Mouse (Mus musculus): ENCODE data around the gene Crocc.

Crocc gene

GRCm38 (mm10) chr4:141060426-141061301, at the start of gene Crocc:
Crocc (minus strand) TSS chr4:141060550.
- in situ Hi-C loops (cut with MboI, MseI) = loop anchor here (5.0 kb wide), 1 partner anchor 98 kb away; the partner anchor contains the start of gene Sdhb

DNA sequence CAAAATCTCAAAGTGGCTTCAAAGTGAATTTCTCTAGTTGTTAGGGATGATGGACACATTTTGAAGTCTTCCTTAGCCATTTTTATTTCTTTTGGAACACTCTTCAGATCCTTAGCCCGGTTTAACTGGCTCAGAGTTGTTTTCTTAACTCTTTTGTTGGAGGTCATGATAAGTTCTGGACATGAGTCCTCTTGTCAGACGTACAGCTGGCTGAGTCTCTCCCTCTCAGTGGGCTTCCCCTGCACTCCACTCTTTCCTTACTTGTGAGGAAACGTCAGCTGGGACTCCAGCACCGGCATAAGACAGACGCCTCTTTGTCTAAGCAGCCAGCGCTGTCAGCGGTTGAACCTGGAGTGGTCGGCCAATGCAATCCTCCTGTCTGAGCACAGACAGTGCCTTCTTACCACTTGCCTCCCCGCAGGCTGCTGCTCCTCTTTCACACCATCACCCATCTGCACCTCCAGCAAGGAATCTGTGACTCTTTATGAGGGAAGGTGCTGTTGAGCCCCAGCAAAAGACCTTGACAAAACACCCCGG, 47.9 kb upstream of the Crocc start:
- in situ Hi-C loops (cut with MboI, MseI) = no loop called here

GRCm38 (mm10) chr4:141106526-141107183, 46.3 kb upstream of the Crocc start:
- in situ Hi-C loops (cut with MboI, MseI) = no loop called here

- in situ Hi-C loops (cut with MboI, MseI) = no loop called here
Observed at GRCm38 (mm10) chr4:141101855-141102254, 41.5 kb upstream of the Crocc start.

- in situ Hi-C loops (cut with MboI, MseI) = no loop called here
Observed at GRCm38 (mm10) chr4:141101291-141101690, 40.9 kb upstream of the Crocc start.

DNA sequence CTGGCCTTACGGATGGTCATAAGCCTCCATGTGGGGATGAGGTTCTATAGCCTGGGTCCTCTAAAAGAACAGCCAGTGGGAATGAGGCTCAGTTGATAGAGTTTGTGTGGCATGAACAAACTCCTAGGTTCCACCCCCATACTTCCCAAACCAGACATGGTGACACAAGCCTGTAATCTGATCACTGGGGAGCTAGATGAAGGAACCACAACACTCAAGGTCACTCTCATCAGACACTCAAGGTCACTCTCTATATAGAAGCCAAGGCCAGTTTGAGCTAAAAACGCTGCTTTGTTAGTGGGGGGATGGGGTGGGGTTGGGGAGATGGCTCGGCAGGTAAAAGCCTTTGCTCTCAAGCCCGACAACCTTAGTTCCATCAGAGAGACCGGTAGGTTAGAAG, 39.6 kb upstream of the Crocc start:
- in situ Hi-C loops (cut with MboI, MseI) = no loop called here

GRCm38 (mm10) chr4:141098935-141099334, 38.6 kb upstream of the Crocc start:
- in situ Hi-C loops (cut with MboI, MseI) = no loop called here

DNA sequence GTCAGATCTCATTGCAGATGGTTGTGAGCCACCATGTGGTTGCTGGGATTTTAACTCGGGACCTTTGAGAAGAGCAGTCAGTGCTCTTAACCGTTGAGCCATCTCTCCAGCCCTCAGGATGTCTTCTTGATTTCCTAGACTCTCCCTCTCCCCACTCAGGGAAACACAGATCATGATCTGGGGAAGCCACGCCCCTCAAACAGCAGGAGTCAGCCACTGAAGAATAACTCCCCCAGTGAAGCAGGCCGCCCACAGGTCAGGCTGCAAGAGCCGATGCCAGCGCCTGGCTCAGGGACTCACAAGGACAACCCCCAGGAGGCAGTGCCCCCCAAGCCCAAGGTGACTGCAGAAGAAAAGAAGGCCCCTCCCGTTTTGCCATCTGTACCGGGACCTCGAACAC, 36.4 kb upstream of the Crocc start:
- in situ Hi-C loops (cut with MboI, MseI) = no loop called here

DNA sequence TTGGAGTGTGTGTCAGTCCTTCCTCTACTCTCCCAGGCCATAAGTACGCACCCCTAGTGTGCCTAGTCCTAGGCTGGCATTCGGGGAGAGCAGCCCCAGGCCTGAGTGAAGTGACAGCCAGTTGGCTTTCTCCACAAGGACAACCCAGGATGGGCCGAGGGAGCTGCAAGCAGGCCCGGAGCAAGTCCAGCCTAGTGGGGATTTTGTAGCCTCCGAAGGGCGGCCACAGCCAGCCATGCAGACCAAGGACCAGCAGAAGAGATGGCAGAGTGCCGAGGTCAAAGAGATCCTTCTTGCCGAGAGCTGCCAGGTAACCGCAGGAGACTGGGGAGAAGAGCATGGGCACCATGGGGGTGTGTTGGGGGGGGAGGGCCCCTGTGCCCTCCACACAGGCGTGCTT, 34.7 kb upstream of the Crocc start:
- in situ Hi-C loops (cut with MboI, MseI) = no loop called here

- in situ Hi-C loops (cut with MboI, MseI) = no loop called here
Observed at GRCm38 (mm10) chr4:141088714-141089113, 28.4 kb upstream of the Crocc start.

- in situ Hi-C loops (cut with MboI, MseI) = no loop called here
Observed at GRCm38 (mm10) chr4:141088033-141088432, 27.7 kb upstream of the Crocc start, which contains the start of gene Spata21. Spata21 (plus strand) TSS chr4:141088333.

DNA sequence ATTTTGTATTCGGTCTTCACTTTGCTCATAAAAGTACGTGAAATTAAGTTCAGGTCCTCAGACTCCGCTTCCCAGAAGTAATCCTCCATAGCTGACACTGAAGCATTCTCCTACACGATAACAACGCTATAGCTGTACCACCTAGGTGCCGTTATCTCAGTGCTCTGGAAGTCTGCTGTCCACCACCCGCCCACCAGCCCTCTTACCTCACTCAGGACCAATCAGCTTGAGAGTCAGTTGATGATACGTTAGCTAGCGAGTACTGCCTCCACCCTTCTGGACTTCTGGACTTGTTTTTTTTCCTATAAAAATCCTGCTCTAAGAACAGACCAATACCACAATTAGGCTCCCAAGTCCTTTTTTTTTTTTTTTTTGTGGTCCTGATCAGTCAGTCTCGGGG, 26.5 kb upstream of the Crocc start:
- in situ Hi-C loops (cut with MboI, MseI) = no loop called here

DNA sequence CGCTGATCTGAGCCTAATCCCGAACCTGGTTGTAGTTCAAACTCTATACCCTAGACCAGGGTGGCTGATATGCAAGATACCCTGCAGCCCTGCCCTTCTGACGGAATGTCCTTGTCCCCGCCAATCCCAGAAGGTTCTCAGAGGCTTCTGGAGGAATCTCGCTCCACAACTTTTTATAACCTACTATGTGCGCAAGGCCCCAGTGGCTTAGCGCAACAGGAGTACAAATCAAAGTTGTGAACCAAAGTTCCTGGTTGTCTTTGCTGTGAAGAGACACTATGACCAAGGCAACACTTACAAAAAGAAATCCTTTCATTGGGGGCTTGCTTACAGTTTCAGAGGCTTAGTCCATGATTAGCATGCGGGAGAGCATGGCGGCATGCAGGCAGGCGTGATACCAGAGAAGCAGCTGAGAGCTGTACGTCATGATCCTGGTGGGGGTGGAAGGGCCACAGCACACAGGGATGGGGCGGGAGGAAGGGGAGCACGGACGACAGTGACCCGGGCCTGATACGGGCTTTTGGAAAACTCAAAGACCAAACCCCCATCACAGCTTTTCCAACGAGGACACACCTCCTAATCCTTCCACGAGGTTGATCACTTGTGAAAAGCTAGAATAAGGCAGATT, 18.3 kb upstream of the Crocc start:
- in situ Hi-C loops (cut with MboI, MseI) = no loop called here

DNA sequence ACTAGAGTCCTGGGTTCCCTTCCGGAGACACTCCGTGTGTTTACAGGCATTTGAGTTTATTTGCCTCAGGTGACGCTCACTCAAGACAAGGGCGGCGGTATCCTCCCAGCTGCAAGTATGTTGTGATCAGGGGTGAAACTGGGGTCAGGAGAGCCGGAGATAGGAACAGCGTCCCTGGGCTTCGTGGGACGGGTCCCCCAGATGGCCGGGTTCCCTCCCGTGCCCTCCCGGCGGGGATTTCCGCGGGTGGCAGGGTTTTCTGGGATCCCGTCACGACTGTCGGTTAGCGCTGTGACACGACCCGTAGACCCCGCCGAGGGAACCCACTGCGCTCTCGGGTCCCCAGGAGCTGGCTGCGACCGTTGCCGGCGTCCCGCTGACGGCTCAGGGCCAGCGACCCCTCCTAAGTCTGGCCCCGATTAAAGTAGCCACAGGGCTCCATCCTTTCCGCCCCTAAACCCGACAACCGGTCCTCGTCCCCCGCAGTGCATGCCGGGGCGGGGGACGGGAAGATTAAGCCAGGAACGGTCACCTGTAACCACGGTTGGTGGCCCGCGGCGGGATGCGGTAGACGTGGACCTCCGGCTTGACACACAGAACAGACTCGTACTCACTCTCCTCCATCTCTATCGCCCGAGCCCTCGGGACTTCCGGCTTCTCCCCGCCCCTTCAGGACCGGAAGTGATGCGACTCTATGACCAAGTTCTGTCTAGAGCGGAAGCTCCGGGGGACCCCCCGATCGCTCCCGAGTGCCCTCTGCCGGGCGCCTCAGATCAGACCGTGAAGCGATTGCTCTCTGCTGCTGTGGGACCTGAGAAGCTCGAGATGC, 17.5 kb upstream of the Crocc start, which contains the start of gene Necap2:
Necap2 (minus strand) TSS at position 677 of the 829 bp plus-strand sequence.
- in situ Hi-C loops (cut with MboI, MseI) = no loop called here

- in situ Hi-C loops (cut with MboI, MseI) = no loop called here
Observed at GRCm38 (mm10) chr4:141076761-141077506, 16.6 kb upstream of the Crocc start.

- in situ Hi-C loops (cut with MboI, MseI) = no loop called here
Observed at GRCm38 (mm10) chr4:141074109-141074508, 13.8 kb upstream of the Crocc start.

GRCm38 (mm10) chr4:141073661-141074060, 13.3 kb upstream of the Crocc start:
- in situ Hi-C loops (cut with MboI, MseI) = no loop called here

DNA sequence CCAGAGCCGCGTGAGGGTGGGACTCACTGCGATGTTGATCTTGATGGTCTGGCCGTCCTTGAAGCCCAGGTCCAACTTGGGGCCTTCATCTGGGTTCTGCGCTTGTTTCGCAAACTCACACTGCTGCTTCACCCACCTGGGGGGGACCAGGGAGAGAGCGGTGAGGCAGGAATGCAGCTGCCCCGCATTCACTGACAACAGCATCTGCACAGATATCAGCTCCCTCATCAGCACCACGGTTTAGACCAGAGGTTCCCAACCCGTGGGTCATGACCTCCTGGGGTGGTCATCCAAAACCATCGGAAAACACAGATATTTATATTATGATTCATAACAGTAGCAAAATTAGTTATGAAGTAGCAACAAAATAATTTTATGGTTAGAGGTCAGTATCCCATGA, 12.2 kb upstream of the Crocc start:
- in situ Hi-C loops (cut with MboI, MseI) = no loop called here

DNA sequence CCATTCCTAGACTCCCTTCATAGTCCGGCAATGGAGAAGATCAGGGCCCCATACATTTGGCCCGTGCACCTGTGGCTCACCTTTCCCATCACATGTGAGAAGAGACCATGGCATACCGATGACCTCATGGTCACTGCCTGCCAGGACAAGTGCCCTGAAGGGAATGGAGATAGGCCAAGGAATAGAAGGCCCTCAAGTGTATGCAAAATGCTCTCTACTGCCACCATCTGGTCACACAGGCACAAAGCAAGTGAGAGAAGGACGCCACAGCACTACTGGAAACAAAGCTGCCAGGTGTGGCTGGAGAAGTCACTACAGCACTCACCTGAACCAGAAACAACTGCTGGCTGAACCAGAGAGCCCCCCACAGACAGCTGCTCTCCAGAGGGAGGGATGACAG, 9.4 kb upstream of the Crocc start:
- in situ Hi-C loops (cut with MboI, MseI) = no loop called here

- in situ Hi-C loops (cut with MboI, MseI) = no loop called here
Observed at GRCm38 (mm10) chr4:141068655-141069054, 8.3 kb upstream of the Crocc start.
